Mouse (Mus musculus) neural tube, embryonic 13.5 days (tissue): ENCODE results near the gene Grap. TPM values are rescaled to one million over a fixed set of nuclear protein-coding genes. Genes with fewer than 3 reads are reported as not detected.
A peak's percentile ranks its signal among the peaks of the same experiment; 100 is the strongest.

ENCODE experiments used
- ATAC-seq: fragments of 200-750 bp; cut with Nextera tagmentation; 2 replicates; pipeline ENCODE4 v1.8.0; 2017; ENCODE audit warnings: low read depth, mild to moderate bottlenecking, moderate TSS enrichment, moderate library complexity
- H3K27ac ChIP-seq: fragments of 300-500 bp; sonication (generic); replicated peaks from 2 replicates; pipeline ENCODE4 v1.5.1; 2015; ENCODE audit warnings: moderate library complexity, mild to moderate bottlenecking, inconsistent platforms
- H3K27me3 ChIP-seq: fragments of 300-500 bp; sonication (generic); 2 replicates; pipeline ENCODE4 v1.6.1; 2015; ENCODE audit warnings: mild to moderate bottlenecking, inconsistent platforms
- H3K36me3 ChIP-seq: fragments of 300-500 bp; sonication (generic); 2 replicates; pipeline ENCODE4 v1.6.1; 2015; ENCODE audit warnings: mild to moderate bottlenecking, inconsistent platforms
- H3K4me1 ChIP-seq: fragments of 300-500 bp; sonication (generic); replicated peaks from 2 replicates; pipeline ENCODE4 v1.6.1; 2015; ENCODE audit warnings: inconsistent platforms
- H3K4me2 ChIP-seq: fragments of 300-500 bp; sonication (generic); 2 replicates; pipeline ENCODE4 v1.6.1; 2015; ENCODE audit warnings: inconsistent platforms, mild to moderate bottlenecking, moderate library complexity
- H3K4me3 ChIP-seq: fragments of 300-500 bp; sonication (generic); 2 replicates; pipeline ENCODE4 v1.5.1; 2015; ENCODE audit warnings: mild to moderate bottlenecking, inconsistent platforms
- H3K9ac ChIP-seq: fragments of 300-500 bp; sonication (generic); 2 replicates; pipeline ENCODE4 v1.6.1; 2015; ENCODE audit warnings: moderate library complexity, mild to moderate bottlenecking, inconsistent platforms
- H3K9me3 ChIP-seq: fragments of 300-500 bp; sonication (generic); 2 replicates; pipeline ENCODE4 v1.6.1; 2016; ENCODE audit warnings: inconsistent platforms
- WGBS: fragments of 180-500 bp; shearing (Covaris S2); methylation state at CpG from one replicate; pipeline ENCODE4 v1.1.7; 2015; 5-methylcytosine and 5-hydroxymethylcytosine counted together
- polyA plus RNA-seq: library from polyadenylated mRNA; unstranded; fragments of >200 nt; fragmentation: Nextera tagmentation; extraction: Ambion mirVana; gene quantifications from 2 replicates; pipeline ENCODE4 v1.2.1, GENCODE M21; 2015

Grap gene
- polyA plus RNA-seq, 1 experiment from 2014 or later: 9.5 TPM

- Histone ChIP-seq H3K4me3 (peak overlapping the region; percentile 15; the same call in 1 of the 2 replicates), H3K9ac (no peak overlapping the region), H3K36me3 (no peaks in the 10 kb centered on the region), H3K27ac (no peak overlapping the region), H3K9me3 (no peaks in the 10 kb centered on the region), H3K27me3 (no peaks in the 10 kb centered on the region), H3K4me1 (peaks cover 2% of the 10 kb centered on the region; the same call in 1 of the 2 replicates), H3K4me2 (peak overlapping the region; percentile 26)
- no peak for ATAC-seq
- WGBS: 82% methylated on average over 2 of the region's 2 CpGs
Measured at GRCm38 (mm10) chr11:61653568-61653967, 503 bp downstream of the Grap start.

GRCm38 (mm10) chr11:61654786-61655311 lies 1.8 kb downstream of the Grap start:
- Histone ChIP-seq H3K36me3 (no peaks in the 10 kb centered on the region), H3K4me3 (no peak overlapping the region), H3K27ac (no peak overlapping the region), H3K9me3 (no peaks in the 10 kb centered on the region), H3K9ac (no peak overlapping the region), H3K4me2 (peak overlapping the region; percentile 26; the same call in 1 of the 2 replicates), H3K4me1 (peaks cover 4% of the 10 kb centered on the region; the same call in 1 of the 2 replicates), H3K27me3 (no peaks in the 10 kb centered on the region)
- ATAC-seq: no peak
- 86% methylated on average over 4 of the region's 4 CpGs for WGBS

GRCm38 (mm10) chr11:61655649-61656048 lies 2.6 kb downstream of the Grap start:
- 49% methylated on average over 4 of the region's 4 CpGs for WGBS
- H3K9ac ChIP-seq: no peak overlapping the region
- no peak overlapping the region for H3K4me2 ChIP-seq
- H3K36me3 ChIP-seq: no peaks in the 10 kb centered on the region
- no peak for ATAC-seq
- no peaks in the 10 kb centered on the region for H3K27me3 ChIP-seq
- no peaks in the 10 kb centered on the region for H3K9me3 ChIP-seq
- no peak overlapping the region for H3K4me3 ChIP-seq
- no peak overlapping the region for H3K27ac ChIP-seq
- peaks cover 4% of the 10 kb centered on the region; the same call in 1 of the 2 replicates for H3K4me1 ChIP-seq

DNA sequence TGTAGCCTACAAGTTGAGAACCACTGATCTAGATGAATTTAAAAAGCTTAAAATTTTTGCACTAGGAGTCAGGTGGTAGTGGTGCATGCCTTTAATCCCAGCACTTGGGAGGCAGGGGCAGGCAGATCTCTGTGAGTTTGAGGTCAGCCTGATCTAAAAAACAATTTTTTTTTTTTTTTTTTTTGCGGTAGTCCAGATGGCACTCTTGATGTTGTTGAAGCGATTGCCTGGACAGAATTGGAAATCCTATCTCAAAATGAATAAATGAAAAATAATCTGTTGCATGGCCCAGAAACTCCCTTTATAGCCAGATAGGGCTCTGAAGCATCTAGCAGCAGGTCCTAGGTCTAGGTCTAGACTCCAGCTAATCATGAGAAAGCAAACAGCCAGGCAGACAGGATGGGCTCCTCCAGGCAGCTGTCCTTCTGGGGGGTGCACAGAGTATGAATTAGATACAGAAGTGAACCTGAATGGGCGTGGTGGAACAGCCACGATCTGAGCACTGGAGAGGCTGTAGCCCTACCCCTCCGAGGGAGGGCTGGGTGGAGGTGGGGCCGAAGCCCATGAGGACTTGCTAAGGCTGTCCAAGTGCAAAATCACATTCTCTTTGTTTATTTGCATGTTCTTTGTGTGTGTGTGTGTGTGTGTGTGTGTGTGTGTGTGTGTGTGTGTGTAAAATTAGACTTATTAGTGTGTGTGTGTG lies 3.2 kb downstream of the Grap start:
- 72% methylated on average over 6 of the region's 6 CpGs for WGBS
- H3K27me3 ChIP-seq: no peaks in the 10 kb centered on the region
- peaks cover 4% of the 10 kb centered on the region; the same call in 1 of the 2 replicates for H3K4me1 ChIP-seq
- H3K4me2 ChIP-seq: no peak overlapping the region
- H3K27ac ChIP-seq: no peak overlapping the region
- no peaks in the 10 kb centered on the region for H3K36me3 ChIP-seq
- H3K9me3 ChIP-seq: no peaks in the 10 kb centered on the region
- no peak for ATAC-seq
- H3K4me3 ChIP-seq: no peak overlapping the region
- H3K9ac ChIP-seq: no peak overlapping the region

DNA sequence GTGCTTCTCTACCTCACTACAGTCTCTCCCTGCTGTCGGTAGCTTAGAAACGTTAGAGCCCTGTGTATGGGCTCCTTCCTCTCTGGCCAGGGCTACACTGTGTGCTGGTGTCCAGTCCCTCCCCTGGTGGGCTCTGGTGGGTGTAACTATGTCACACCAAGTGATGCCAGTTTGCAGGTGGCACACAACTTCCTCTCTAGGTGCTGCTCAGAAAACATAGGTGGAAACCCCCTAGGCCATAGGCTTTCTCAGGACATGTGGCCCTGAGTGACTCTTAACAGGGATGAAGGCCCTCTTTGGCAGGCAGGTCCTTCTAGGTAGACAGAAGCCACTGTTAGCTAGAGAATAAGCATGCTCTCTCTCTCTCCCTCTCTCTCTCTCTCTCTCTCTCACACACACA lies 4.4 kb downstream of the Grap start:
- no peak for ATAC-seq
- Histone ChIP-seq H3K27ac (no peak overlapping the region), H3K4me3 (no peak overlapping the region), H3K4me1 (peaks cover 4% of the 10 kb centered on the region; the same call in 1 of the 2 replicates), H3K4me2 (no peak overlapping the region), H3K36me3 (no peaks in the 10 kb centered on the region), H3K9ac (no peak overlapping the region), H3K27me3 (no peaks in the 10 kb centered on the region), H3K9me3 (no peaks in the 10 kb centered on the region)
- 78% methylated on average over 2 of the region's 2 CpGs for WGBS

DNA sequence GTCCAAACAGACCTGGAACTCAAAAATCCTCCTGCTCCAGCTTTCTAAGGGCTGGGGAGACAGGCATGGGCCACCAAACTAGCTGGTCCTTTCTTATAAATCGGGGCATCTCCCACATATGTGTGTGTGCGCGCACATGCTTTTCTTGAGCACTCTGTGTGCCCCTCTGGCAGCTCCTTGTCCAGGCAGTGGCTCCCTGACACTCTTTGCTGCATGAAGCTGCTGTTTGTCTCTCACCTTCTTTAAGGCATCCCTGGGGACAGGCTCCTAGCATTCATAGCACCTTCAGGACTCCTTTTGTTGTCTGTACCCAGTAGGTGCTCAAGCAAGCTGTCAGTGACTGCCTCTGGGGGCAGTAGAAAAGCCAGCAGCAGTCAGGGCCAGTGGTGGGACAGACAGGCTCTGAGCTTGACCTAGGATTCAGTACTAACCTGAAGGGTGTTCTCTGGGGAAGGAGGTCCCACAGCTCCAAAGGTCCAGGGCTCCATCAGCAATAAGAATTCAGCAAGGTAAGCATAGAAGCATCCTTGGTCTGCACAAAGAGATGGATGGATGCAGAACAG lies 5.4 kb downstream of the Grap start:
- Histone ChIP-seq H3K27me3 (no peaks in the 10 kb centered on the region), H3K27ac (no peak overlapping the region), H3K9me3 (no peaks in the 10 kb centered on the region), H3K9ac (0 out of 2 replicates have a peak overlapping the region, but pooled peaks have one; percentile 22), H3K36me3 (no peaks in the 10 kb centered on the region), H3K4me1 (peaks cover 4% of the 10 kb centered on the region; the same call in 1 of the 2 replicates), H3K4me2 (no peak overlapping the region), H3K4me3 (no peak overlapping the region)
- ATAC-seq: no peak
- 95% methylated on average over 3 of the region's 3 CpGs for WGBS

DNA sequence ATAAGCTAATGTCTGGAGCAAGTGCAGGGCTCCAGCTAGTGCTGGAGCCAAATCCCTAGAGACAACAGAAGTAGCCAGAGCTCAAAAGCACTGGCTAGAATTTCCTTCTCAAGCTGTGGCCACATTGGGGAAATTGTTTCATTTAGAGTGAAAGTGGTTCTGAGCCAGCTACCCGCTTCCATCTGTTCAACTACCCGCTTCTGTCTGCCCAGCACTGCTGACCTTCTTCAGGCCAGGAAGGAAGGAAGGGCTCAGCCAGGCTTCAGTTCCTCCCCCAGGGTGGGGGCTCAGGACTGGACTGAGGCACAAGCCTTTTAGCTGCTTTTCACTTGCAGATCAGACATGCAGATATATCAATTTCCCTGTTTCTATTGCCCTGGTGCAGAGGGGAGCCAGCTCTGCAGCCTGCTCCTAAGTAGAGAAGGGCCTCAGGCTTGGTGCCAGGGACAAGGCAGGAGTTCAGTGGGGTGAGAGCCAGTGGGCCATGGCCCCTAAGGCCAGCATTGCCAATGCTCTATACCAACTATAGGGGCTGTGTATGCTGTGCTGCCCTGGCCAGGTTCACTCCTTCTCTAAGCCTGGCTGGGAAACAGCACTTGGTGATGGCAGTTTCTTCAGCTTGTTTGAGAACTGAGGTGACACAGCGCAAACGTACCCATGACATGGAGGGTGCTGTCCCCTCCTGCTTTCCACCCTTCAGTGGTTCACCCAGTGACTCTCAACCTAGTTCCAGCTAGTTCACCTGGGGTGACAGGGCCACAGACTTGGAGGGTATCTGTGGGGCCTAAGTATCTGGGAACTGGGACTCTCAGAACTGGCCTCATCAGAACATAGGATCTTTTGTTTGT lies 6.2 kb downstream of the Grap start:
- Histone ChIP-seq H3K4me1 (peaks cover 4% of the 10 kb centered on the region; the same call in 1 of the 2 replicates), H3K27ac (no peak overlapping the region), H3K9me3 (no peaks in the 10 kb centered on the region), H3K4me3 (no peak overlapping the region), H3K9ac (no peak overlapping the region), H3K27me3 (no peaks in the 10 kb centered on the region), H3K4me2 (no peak overlapping the region), H3K36me3 (no peaks in the 10 kb centered on the region)
- WGBS: 83% methylated on average over 4 of the region's 4 CpGs
- ATAC-seq: no peak

DNA sequence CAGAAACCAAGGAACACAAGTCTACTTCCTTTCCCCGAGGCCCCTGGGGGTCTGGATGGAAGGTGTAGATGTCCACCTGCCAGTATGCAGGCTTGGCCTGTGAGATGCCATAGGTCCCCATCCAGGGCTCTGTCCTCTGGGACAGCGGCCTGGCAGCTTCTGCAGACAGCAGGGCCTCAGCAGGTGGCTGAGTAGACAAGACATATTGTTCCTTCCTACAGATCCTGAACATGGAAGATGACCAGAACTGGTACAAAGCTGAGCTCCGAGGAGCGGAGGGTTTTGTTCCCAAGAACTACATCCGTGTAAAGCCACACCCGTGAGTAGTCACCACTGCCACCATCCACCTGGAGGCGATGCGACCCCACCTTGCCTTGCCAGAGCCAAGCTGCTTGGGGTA lies 6.9 kb downstream of the Grap start:
- Histone ChIP-seq H3K9ac (no peak overlapping the region), H3K4me3 (no peak overlapping the region), H3K27me3 (no peaks in the 10 kb centered on the region), H3K27ac (no peak overlapping the region), H3K36me3 (no peaks in the 10 kb centered on the region), H3K4me1 (peaks cover 4% of the 10 kb centered on the region; the same call in 1 of the 2 replicates), H3K9me3 (no peaks in the 10 kb centered on the region), H3K4me2 (no peak overlapping the region)
- WGBS: 91% methylated on average over 8 of the region's 8 CpGs
- no peak for ATAC-seq

DNA sequence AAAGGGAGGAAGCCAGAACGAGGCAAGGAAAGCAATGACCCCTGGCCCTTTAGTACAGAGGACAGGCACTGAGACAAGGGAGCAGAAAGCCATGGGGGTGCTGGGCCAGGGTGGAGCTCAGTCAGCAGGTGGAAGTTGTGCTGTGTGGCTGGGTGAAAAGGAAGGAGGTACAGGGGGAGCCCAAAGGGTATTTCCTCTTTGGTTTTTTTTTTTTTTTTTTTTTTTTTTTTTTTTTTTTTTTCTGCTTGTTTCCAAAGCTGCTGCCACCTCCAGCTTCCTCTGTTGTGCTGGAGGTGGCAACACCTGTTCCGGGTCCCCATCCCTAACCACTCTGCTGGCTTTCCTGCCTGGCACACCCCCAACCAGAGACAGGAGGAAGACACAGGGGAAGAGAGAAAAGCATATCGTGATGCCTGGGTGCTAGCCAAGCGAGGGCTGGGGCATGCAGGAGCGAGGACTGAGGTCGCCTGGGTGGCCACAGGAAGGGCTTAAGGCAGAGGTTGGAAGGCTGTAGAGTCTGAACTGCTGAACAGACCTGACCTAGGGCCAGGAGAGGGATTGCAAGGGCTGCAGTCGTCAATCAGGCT lies 7.8 kb downstream of the Grap start:
- Histone ChIP-seq H3K4me1 (peaks cover 4% of the 10 kb centered on the region; the same call in 1 of the 2 replicates), H3K4me2 (no peak overlapping the region), H3K9me3 (no peaks in the 10 kb centered on the region), H3K9ac (no peak overlapping the region), H3K27ac (no peak overlapping the region), H3K27me3 (no peaks in the 10 kb centered on the region), H3K36me3 (no peaks in the 10 kb centered on the region), H3K4me3 (no peak overlapping the region)
- no peak for ATAC-seq
- WGBS: 75% methylated on average over 7 of the region's 7 CpGs

DNA sequence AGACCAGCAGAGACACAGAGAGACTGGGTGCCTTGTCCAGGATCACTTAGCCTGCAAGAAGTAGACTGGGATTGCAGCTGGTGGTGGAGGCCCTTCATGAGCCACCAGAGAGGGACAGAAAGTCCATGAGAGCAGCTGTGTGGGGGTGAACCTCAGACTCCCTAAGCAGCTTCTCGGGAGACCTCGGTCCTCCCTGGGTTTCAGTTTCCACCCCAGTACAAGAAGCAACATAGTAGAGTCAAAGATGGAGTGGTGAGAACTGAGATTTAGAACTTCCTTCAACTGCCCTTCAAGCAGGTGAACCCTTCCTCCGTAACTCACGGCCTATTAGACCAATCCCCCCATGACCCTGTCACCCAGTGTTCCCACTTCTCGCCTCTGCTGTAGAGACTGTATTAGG lies 9.1 kb downstream of the Grap start:
- H3K4me2 ChIP-seq: no peak overlapping the region
- no peak overlapping the region for H3K9ac ChIP-seq
- H3K9me3 ChIP-seq: no peaks in the 10 kb centered on the region
- WGBS: 90% methylated on average over 5 of the region's 5 CpGs
- no peak for ATAC-seq
- H3K36me3 ChIP-seq: no peaks in the 10 kb centered on the region
- no peak overlapping the region for H3K27ac ChIP-seq
- no peak overlapping the region for H3K4me3 ChIP-seq
- no peaks in the 10 kb centered on the region for H3K27me3 ChIP-seq
- H3K4me1 ChIP-seq: peaks cover 4% of the 10 kb centered on the region; the same call in 1 of the 2 replicates

DNA sequence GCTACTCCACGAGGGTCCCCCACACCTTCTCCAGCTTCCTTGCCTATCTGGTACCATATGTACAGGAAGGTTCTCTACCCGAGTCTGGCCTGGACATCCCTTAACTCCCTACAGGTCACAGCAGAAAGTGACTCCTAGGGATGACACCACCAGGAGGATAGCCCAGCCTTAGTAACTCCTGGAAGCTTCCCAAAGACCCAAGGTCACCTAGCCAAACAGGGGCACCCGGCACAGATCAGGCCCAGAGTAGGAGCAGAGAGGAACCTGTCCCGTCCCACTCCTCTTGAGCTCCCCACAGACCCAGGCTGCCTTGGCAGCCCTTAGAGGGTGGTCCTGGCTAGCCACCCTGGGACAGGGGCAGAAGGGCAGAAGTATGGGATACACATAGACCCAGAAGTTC lies 12.3 kb downstream of the Grap start:
- H3K4me2 ChIP-seq: no peak overlapping the region
- no peaks in the 10 kb centered on the region for H3K27me3 ChIP-seq
- no peak overlapping the region for H3K4me3 ChIP-seq
- WGBS: 89% methylated on average over 4 of the region's 4 CpGs
- H3K4me1 ChIP-seq: no peaks in the 10 kb centered on the region
- no peak overlapping the region for H3K9ac ChIP-seq
- H3K36me3 ChIP-seq: no peaks in the 10 kb centered on the region
- H3K9me3 ChIP-seq: no peaks in the 10 kb centered on the region
- no peak for ATAC-seq
- H3K27ac ChIP-seq: no peak overlapping the region
